ENCODE assay signal across 26 mouse cellular contexts in genomic region chr15:19806994-19807393, GRCm38 (mm10).
"Had no signal": no experiment of that assay in that cellular context is flagged by ENCODE, and none has a peak within 500 bp of the region (broad histone marks: within the 10 kb centered on the region; RNA-seq: fewer than 3 reads in every experiment).

No protein-coding gene starts in this region.

- H3K27ac ChIP-seq: gastrocnemius, adult 2 months; heart, embryonic 10.5 days; hindbrain, embryonic 10.5 days; hindbrain, embryonic 12.5 days; hindbrain, embryonic 14.5 days; intestine, embryonic 15.5 days; layer of hippocampus, adult 2 months; limb, embryonic 10.5 days; limb, embryonic 12.5 days; liver, embryonic 13.5 days; liver, embryonic 15.5 days had no signal

- ATAC-seq: hindbrain, embryonic 16.5 days; inflammation-experienced regulatory T-cells, adult 6 months; intestine, embryonic 15.5 days; intestine, postnatal 0 days had no signal

- DNase-seq: gastrocnemius, adult 2 months; gastrocnemius, postnatal 10 days; gastrocnemius, postnatal 25 days; heart, adult 18-20 months; heart, postnatal 10 days; heart, postnatal 4 days; kidney, adult 18-20 months; kidney, adult 8-10 months; kidney, postnatal 10 days; kidney, postnatal 25 days; kidney, postnatal 4 days; liver; liver, embryonic 13.5 days had no signal

- H3K4me3 ChIP-seq: gastrocnemius, adult 2 months; heart, embryonic 10.5 days; heart, embryonic 12.5 days; hindbrain, embryonic 10.5 days; hindbrain, embryonic 12.5 days; intestine, embryonic 15.5 days; layer of hippocampus, adult 2 months; limb, embryonic 10.5 days; limb, embryonic 12.5 days; liver, embryonic 13.5 days; liver, embryonic 15.5 days had no signal
